Mouse (Mus musculus) stomach, postnatal 0 days (tissue): ENCODE data around the gene Gm4312.
"Not testable (repeated sequence)": the region's sequence is repeated elsewhere in the genome, so short reads cannot be mapped to it uniquely, and the experiment has no call there.

Experiments
- CTCF ChIP-seq: IDR thresholded peaks from 2 replicates; pipeline ENCODE4 v1.5.1; 2016; ENCODE audit warnings: antibody characterized with exemption, low read depth, mild to moderate bottlenecking, moderate library complexity
- EP300 ChIP-seq: optimal IDR thresholded peaks from 2 replicates; pipeline ENCODE3; 2016; ENCODE audit warnings: antibody characterized with exemption

DNA sequence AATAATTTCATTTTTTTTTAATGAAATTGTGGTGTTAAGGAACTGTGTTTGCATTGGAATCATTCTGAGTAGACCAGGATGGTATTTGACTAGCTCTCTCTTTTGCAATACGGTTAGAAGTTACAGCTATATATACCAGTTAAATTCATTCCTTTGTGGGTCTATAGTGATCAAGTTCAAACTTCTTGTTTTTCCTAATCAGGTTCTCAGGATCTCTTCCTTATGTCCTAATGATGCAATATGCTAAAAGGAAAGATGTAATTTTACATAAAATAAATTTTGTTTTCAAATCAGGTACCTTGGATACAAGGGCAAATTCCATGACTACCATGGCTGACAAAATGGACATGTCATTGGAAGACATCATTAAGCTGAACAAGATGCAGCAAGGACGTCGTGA is 41.8 kb downstream of the Gm4312 start, which contains the start of gene Gm4302:
- TF ChIP-seq CTCF, EP300: not testable (repeated sequence)
